Mouse (Mus musculus): Measurements from ENCODE around the gene Evi2.

DNA sequence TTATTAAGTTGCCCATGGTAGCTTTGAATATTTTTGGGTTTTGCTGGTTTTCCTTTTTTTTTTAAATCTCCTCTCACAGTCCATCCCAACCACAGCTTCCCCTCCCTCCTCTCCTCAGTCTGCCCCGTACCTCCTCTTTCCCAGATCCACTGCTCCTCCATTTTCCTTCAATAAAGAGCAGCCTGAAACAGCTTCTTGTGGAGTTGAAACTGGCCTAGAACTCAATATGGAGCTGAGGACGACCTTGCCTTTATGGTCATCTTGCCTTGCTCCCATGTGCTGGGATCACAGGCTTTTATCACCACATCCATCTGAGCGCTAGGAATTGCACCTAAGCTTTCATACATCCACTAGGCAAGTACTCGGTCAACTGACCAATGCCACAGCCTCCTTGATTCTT, 1.1 kb upstream of the Evi2 start:
- TF ChIP-seq CTCF (IDR thresholded peaks at IDR 0.05; ENCODE audit: low read depth) (no peak), EP300 (optimal IDR thresholded peaks at IDR 0.05) (no peak)

All from stomach, postnatal 0 days (tissue).